Mouse (Mus musculus): Measurements from ENCODE around the gene Mrps36. TPM values are rescaled to one million over a fixed set of nuclear protein-coding genes. Genes with fewer than 3 reads are reported as not detected.

Gene Mrps36
- polyA plus RNA-seq, 2 experiments, result 57.9 to 113 TPM

GRCm38 (mm10) chr13:100785806-100786413 lies 41.5 kb upstream of the Mrps36 start:
- no peak for TF ChIP-seq POLR2A (IDR thresholded peaks at IDR 0.05; ENCODE audit: borderline replicate concordance, extremely low read depth, insufficient read depth, insufficient read length)
- under 1% methylated on average over 29 of the region's 30 CpGs for WGBS

GRCm38 (mm10) chr13:100777491-100777890 lies 33.0 kb upstream of the Mrps36 start:
- Histone ChIP-seq H3K4me2 (replicated peaks; ENCODE audit: low read depth, low read length, severe bottlenecking) (no peak overlapping the region), H3K27ac (replicated peaks; ENCODE audit: low read depth, low read length) (no peak overlapping the region), H3K36me3 (ENCODE audit: control insufficient read depth, insufficient read depth, low read length) (peaks cover 34% of the 10 kb centered on the region), H3K9ac (ENCODE audit: low read depth, low read length, severe bottlenecking) (no peak overlapping the region), H3K27me3 (ENCODE audit: control insufficient read depth, insufficient read depth, low read length) (no peaks in the 10 kb centered on the region), H3K9me3 (ENCODE audit: control insufficient read depth, low read length) (no peaks in the 10 kb centered on the region), H3K4me1 (ENCODE audit: control insufficient read depth, insufficient read depth, low read length) (peaks cover 8% of the 10 kb centered on the region; the same call in 1 of the 2 replicates), H3K4me3 (replicated peaks; ENCODE audit: low read length) (no peak overlapping the region)
- no peak for TF ChIP-seq POLR2A (IDR thresholded peaks at IDR 0.05; ENCODE audit: borderline replicate concordance, extremely low read depth, insufficient read depth, insufficient read length)
- DNase-seq (ENCODE audit: low spot score), result no peak
- ATAC-seq (ENCODE audit: low FRiP score, low read depth), result no peak
- 82% methylated on average over 3 of the region's 3 CpGs for WGBS

More at GRCm38 (mm10) chr13:100785806-100786413, 41.5 kb upstream of the Mrps36 start:
- H3K9me3 ChIP-seq (ENCODE audit: control insufficient read depth, low read length), result no peaks in the 10 kb centered on the region
- peak overlapping the region; percentile 93 for H3K4me2 ChIP-seq (replicated peaks; ENCODE audit: low read depth, low read length, severe bottlenecking)
- H3K4me1 ChIP-seq (ENCODE audit: control insufficient read depth, insufficient read depth, low read length), result peaks cover 8% of the 10 kb centered on the region; the same call in 1 of the 2 replicates
- H3K4me3 ChIP-seq (replicated peaks; ENCODE audit: low read length), result peak overlapping the region; percentile 81
- peaks cover 17% of the 10 kb centered on the region for H3K36me3 ChIP-seq (ENCODE audit: control insufficient read depth, insufficient read depth, low read length)
- H3K9ac ChIP-seq (ENCODE audit: low read depth, low read length, severe bottlenecking), result peak overlapping the region; percentile 76
- ATAC-seq (ENCODE audit: low FRiP score, low read depth), result peak; percentile 29
- no peak for DNase-seq (ENCODE audit: low spot score)
- 0 out of 2 replicates have a peak overlapping the region, but pooled peaks have one; percentile 13 for H3K27ac ChIP-seq (replicated peaks; ENCODE audit: low read depth, low read length)
- H3K27me3 ChIP-seq (ENCODE audit: control insufficient read depth, insufficient read depth, low read length), result no peaks in the 10 kb centered on the region

GRCm38 (mm10) chr13:100776710-100777109 lies 32.3 kb upstream of the Mrps36 start:
- 63% methylated on average over 6 of the region's 6 CpGs for WGBS
- no peak for TF ChIP-seq POLR2A (IDR thresholded peaks at IDR 0.05; ENCODE audit: borderline replicate concordance, extremely low read depth, insufficient read depth, insufficient read length)
- no peak for DNase-seq (ENCODE audit: low spot score)
- H3K4me2 ChIP-seq (replicated peaks; ENCODE audit: low read depth, low read length, severe bottlenecking), result no peak overlapping the region
- H3K36me3 ChIP-seq (ENCODE audit: control insufficient read depth, insufficient read depth, low read length), result peaks cover 29% of the 10 kb centered on the region
- H3K27ac ChIP-seq (replicated peaks; ENCODE audit: low read depth, low read length), result peak overlapping the region; percentile 1; the same call in 1 of the 2 replicates
- no peaks in the 10 kb centered on the region for H3K27me3 ChIP-seq (ENCODE audit: control insufficient read depth, insufficient read depth, low read length)
- no peaks in the 10 kb centered on the region for H3K9me3 ChIP-seq (ENCODE audit: control insufficient read depth, low read length)
- no peak for ATAC-seq (ENCODE audit: low FRiP score, low read depth)
- H3K4me1 ChIP-seq (ENCODE audit: control insufficient read depth, insufficient read depth, low read length), result peaks cover 8% of the 10 kb centered on the region; the same call in 1 of the 2 replicates
- no peak overlapping the region for H3K9ac ChIP-seq (ENCODE audit: low read depth, low read length, severe bottlenecking)
- H3K4me3 ChIP-seq (replicated peaks; ENCODE audit: low read length), result no peak overlapping the region

GRCm38 (mm10) chr13:100776056-100776419 lies 31.6 kb upstream of the Mrps36 start:
- Histone ChIP-seq H3K9me3 (ENCODE audit: control insufficient read depth, low read length) (no peaks in the 10 kb centered on the region), H3K27ac (replicated peaks; ENCODE audit: low read depth, low read length) (peak overlapping the region; percentile 1; the same call in 1 of the 2 replicates), H3K4me2 (replicated peaks; ENCODE audit: low read depth, low read length, severe bottlenecking) (peak overlapping the region; percentile 67), H3K4me1 (ENCODE audit: control insufficient read depth, insufficient read depth, low read length) (peaks cover 8% of the 10 kb centered on the region; the same call in 1 of the 2 replicates), H3K27me3 (ENCODE audit: control insufficient read depth, insufficient read depth, low read length) (no peaks in the 10 kb centered on the region), H3K4me3 (replicated peaks; ENCODE audit: low read length) (peak overlapping the region; percentile 78), H3K9ac (ENCODE audit: low read depth, low read length, severe bottlenecking) (peak overlapping the region; percentile 67), H3K36me3 (ENCODE audit: control insufficient read depth, insufficient read depth, low read length) (peaks cover 28% of the 10 kb centered on the region)
- WGBS, result 17% methylated on average over 8 of the region's 8 CpGs
- no peak for TF ChIP-seq POLR2A (IDR thresholded peaks at IDR 0.05; ENCODE audit: borderline replicate concordance, extremely low read depth, insufficient read depth, insufficient read length)
- ATAC-seq (ENCODE audit: low FRiP score, low read depth) (peak; percentile 34; the same call in 1 of the 2 replicates), DNase-seq (ENCODE audit: low spot score) (no peak)

DNA sequence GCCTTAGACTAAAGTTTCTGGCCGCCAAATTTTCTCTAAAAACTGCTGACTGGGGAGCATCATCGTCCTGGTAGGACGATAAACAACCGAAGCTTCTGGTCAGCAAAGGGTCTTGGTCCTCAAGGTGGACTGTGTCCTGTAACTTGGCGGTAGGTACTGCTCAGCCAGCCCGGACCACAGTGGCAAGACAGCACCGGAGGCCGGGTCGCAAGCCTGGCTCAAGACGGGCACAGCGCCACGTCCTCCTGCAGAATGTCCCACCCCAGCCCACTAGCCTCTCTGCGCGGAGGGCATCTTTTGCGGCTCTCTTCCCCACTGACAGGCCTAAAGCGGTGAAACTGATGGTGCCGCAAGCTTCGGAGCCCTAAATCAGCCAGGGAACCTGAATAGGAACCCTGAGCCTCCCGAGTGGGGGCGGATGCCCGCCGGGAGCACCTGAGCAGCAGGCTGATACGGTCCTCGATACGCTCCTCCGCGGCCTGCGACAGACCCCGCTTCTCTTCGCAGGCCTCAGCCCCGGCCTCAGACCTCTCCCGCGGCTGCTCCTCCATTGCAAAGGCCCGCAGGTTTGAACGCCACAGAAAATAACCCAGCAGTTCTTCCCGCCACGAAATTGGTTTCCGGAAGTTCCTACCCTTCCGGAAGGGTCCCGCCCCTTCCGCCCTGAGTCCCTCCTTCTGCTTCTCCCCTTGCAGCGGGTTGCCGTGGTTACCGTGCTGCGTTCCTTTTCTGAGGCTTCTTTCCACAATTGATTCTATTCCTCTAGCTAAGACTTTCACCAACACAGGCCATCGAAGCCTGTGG lies 31.0 kb upstream of the Mrps36 start, which contains the start of gene Cenph:
Gene Cenph, minus strand, starts transcription at position 648 of the 804 bp plus-strand sequence.
- Histone ChIP-seq H3K4me2 (replicated peaks; ENCODE audit: low read depth, low read length, severe bottlenecking) (peak within 1 kb of the TSS; percentile 67), H3K9ac (ENCODE audit: low read depth, low read length, severe bottlenecking) (peak within 1 kb of the TSS; percentile 67), H3K36me3 (ENCODE audit: control insufficient read depth, insufficient read depth, low read length) (peaks cover 29% of the 10 kb centered on the region), H3K9me3 (ENCODE audit: control insufficient read depth, low read length) (no peaks in the 10 kb centered on the region), H3K27ac (replicated peaks; ENCODE audit: low read depth, low read length) (peak within 1 kb of the TSS; percentile 1; the same call in 1 of the 2 replicates), H3K4me1 (ENCODE audit: control insufficient read depth, insufficient read depth, low read length) (peaks cover 8% of the 10 kb centered on the region; the same call in 1 of the 2 replicates), H3K27me3 (ENCODE audit: control insufficient read depth, insufficient read depth, low read length) (no peaks in the 10 kb centered on the region), H3K4me3 (replicated peaks; ENCODE audit: low read length) (peak within 1 kb of the TSS; percentile 78)
- DNase-seq (ENCODE audit: low spot score), result peak; percentile 92
- no peak for TF ChIP-seq POLR2A (IDR thresholded peaks at IDR 0.05; ENCODE audit: borderline replicate concordance, extremely low read depth, insufficient read depth, insufficient read length)
- peak; percentile 92 for ATAC-seq (ENCODE audit: low FRiP score, low read depth)
- WGBS, result under 1% methylated on average over 46 of the region's 46 CpGs
